Mouse (Mus musculus): Measurements from ENCODE around the gene Myo1e.

DNA sequence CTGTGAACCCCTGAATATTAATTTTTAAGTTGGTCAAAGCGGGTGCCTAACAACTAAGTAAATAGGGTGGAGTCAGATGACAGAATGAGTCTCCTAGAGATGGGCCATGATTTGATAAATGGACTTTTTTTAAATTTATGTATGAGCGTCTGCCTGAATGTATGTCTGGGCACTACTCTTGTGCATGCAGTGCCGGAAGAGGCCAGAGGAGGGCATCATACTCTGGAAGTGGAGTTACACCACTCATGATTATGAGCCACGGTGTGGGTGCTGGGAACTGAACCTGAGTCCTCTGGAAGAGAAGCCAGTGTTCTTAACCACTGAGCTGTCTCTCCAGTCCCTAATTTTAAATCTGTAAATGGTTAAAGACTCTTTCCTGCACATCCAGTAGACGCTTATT lies 93.6 kb downstream of the Myo1e start:
- no peak for TF ChIP-seq CTCF (IDR thresholded peaks at IDR 0.05; ENCODE audit: extremely low read depth, insufficient read depth, insufficient read length, insufficient replicate concordance)
- TF ChIP-seq POLR2A (IDR thresholded peaks at IDR 0.05; ENCODE audit: low read depth, low read length), result no peak

Measured in spleen, adult 2 months (tissue).